Mouse (Mus musculus) G1E-ER4 (cell line): ENCODE results near the gene Tef. TPM values are rescaled to one million over a fixed set of nuclear protein-coding genes. Genes with fewer than 3 reads are reported as not detected.

Source experiments
- GATA1 ChIP-seq: IDR thresholded peaks from one replicate; pipeline ENCODE4 v1.8.0; 2012; ENCODE audit warnings: low read length, inconsistent platforms
- polyA plus RNA-seq: library from polyadenylated mRNA; stranded (reverse); fragments of >175 nt; gene quantifications from 2 replicates; pipeline ENCODE4 v1.2.3, GENCODE M21; 2012

Tef gene
- polyA plus RNA-seq, 1 experiment: 53.4 TPM

GRCm38 (mm10) chr15:81848301-81848700 is 46.1 kb downstream of the Tef start:
- no peak for TF ChIP-seq GATA1

GRCm38 (mm10) chr15:81849104-81849503 is 46.9 kb downstream of the Tef start:
- no peak for TF ChIP-seq GATA1

- TF ChIP-seq GATA1: no peak
Measured at GRCm38 (mm10) chr15:81850718-81851117, 48.5 kb downstream of the Tef start.

- TF ChIP-seq GATA1: no peak
Measured at GRCm38 (mm10) chr15:81851375-81851774, 49.2 kb downstream of the Tef start.

- TF ChIP-seq GATA1: no peak
Measured at GRCm38 (mm10) chr15:81852411-81853000, 50.3 kb downstream of the Tef start.

- TF ChIP-seq GATA1: no peak
Measured at GRCm38 (mm10) chr15:81853081-81853480, 50.9 kb downstream of the Tef start.

- TF ChIP-seq GATA1: no peak
Measured at GRCm38 (mm10) chr15:81856030-81856790, 54.0 kb downstream of the Tef start.

- TF ChIP-seq GATA1: no peak
Measured at GRCm38 (mm10) chr15:81856938-81857723, 54.9 kb downstream of the Tef start.

- no peak for TF ChIP-seq GATA1
Measured at GRCm38 (mm10) chr15:81857724-81858116, 55.5 kb downstream of the Tef start.

GRCm38 (mm10) chr15:81858138-81858516 is 55.9 kb downstream of the Tef start:
- TF ChIP-seq GATA1: no peak

- no peak for TF ChIP-seq GATA1
Measured at GRCm38 (mm10) chr15:81858517-81859329, 56.5 kb downstream of the Tef start, which contains the start of gene Tob2. Gene Tob2, minus strand, starts transcription at chr15:81858796.

GRCm38 (mm10) chr15:81859330-81860255 is 57.4 kb downstream of the Tef start:
- no peak for TF ChIP-seq GATA1

GRCm38 (mm10) chr15:81860471-81861135 is 58.4 kb downstream of the Tef start:
- no peak for TF ChIP-seq GATA1

GRCm38 (mm10) chr15:81864238-81864637 is 62.0 kb downstream of the Tef start:
- no peak for TF ChIP-seq GATA1
